Comparison of ENCODE assay signal across 8 mouse cellular contexts in genomic region chr11:98797909-98798308, GRCm38 (mm10). TPM values are rescaled to one million over a fixed set of nuclear protein-coding genes. Genes with fewer than 3 reads are reported as not detected.
DNase-seq lines count a peak whose midpoint lies in the region; ATAC-seq and TF ChIP-seq lines count a peak whose summit lies in the region.

No protein-coding gene starts in this region.

- no peak for TF ChIP-seq CTCF in left cerebral cortex, adult 2 months (IDR thresholded peaks at IDR 0.05)

- 52% methylated on average over 4 of the region's 4 CpGs for WGBS in embryonic facial prominence, embryonic 14.5 days
- 49% methylated on average over 4 of the region's 4 CpGs for WGBS in intestine, embryonic 15.5 days
- 46% methylated on average over 4 of the region's 4 CpGs for WGBS in neural tube, embryonic 13.5 days

- DNase-seq in left cerebral cortex, adult 2 months (ENCODE audit: extremely low spot score in 1 of 2, low spot score in 2 of 2), result no peak
- DNase-seq in left cerebral cortex, postnatal 14 days (ENCODE audit: low spot score in 2 of 2), result no peak
- no peak for DNase-seq in embryonic facial prominence, embryonic 14.5 days (ENCODE audit: low spot score)
- DNase-seq in urinary bladder, postnatal 36 days (ENCODE audit: low spot score in 2 of 2), result no peak
- DNase-seq in thymus, postnatal 10 days (ENCODE audit: low spot score in 2 of 2), result no peak
- no peak for DNase-seq in gastrocnemius, postnatal 4 days (ENCODE audit: low spot score in 2 of 2)

- intact Hi-C loops in left cerebral cortex, adult 2 months (cut with DNase I), result loop anchor here (1.0 to 5.0 kb wide), 2 partner anchors 10 to 39 kb away; partner anchors contain the start of gene Rapgefl1
- intact Hi-C loops in left cerebral cortex, postnatal 14 days (cut with DNase I), result no loop called here

- peak overlapping the region; percentile 88 for H3K4me2 ChIP-seq in embryonic facial prominence, embryonic 14.5 days (ENCODE audit: low read depth, low read length)
- H3K4me2 ChIP-seq in intestine, embryonic 15.5 days (replicated peaks), result peak overlapping the region; percentile 88
- peak overlapping the region; percentile 100 for H3K4me2 ChIP-seq in neural tube, embryonic 13.5 days

- H3K9ac ChIP-seq in embryonic facial prominence, embryonic 14.5 days (ENCODE audit: low read depth, low read length), result peak overlapping the region; percentile 99
- peak overlapping the region; percentile 99 for H3K9ac ChIP-seq in intestine, embryonic 15.5 days
- peak overlapping the region; percentile 100 for H3K9ac ChIP-seq in neural tube, embryonic 13.5 days

- H3K4me1 ChIP-seq in embryonic facial prominence, embryonic 14.5 days (ENCODE audit: control insufficient read depth, insufficient read depth, low read length), result peaks cover 25% of the 10 kb centered on the region
- H3K4me1 ChIP-seq in intestine, embryonic 15.5 days (replicated peaks), result peaks cover 23% of the 10 kb centered on the region
- H3K4me1 ChIP-seq in neural tube, embryonic 13.5 days (replicated peaks), result peaks cover 49% of the 10 kb centered on the region

- ATAC-seq in embryonic facial prominence, embryonic 14.5 days (ENCODE audit: low read depth), result no peak
- no peak for ATAC-seq in intestine, embryonic 15.5 days
- no peak for ATAC-seq in neural tube, embryonic 13.5 days (ENCODE audit: low read depth)

- peaks cover 52% of the 10 kb centered on the region for H3K36me3 ChIP-seq in embryonic facial prominence, embryonic 14.5 days (ENCODE audit: control insufficient read depth, insufficient read depth, low read length)
- H3K36me3 ChIP-seq in intestine, embryonic 15.5 days, result peaks cover 26% of the 10 kb centered on the region
- H3K36me3 ChIP-seq in neural tube, embryonic 13.5 days, result peaks cover 43% of the 10 kb centered on the region

- peak overlapping the region; percentile 79 for H3K4me3 ChIP-seq in left cerebral cortex, adult 2 months
- peak overlapping the region; percentile 99 for H3K4me3 ChIP-seq in embryonic facial prominence, embryonic 14.5 days (ENCODE audit: low read depth, low read length)
- H3K4me3 ChIP-seq in intestine, embryonic 15.5 days (replicated peaks), result peak overlapping the region; percentile 88
- peak overlapping the region; percentile 100 for H3K4me3 ChIP-seq in neural tube, embryonic 13.5 days

- H3K9me3 ChIP-seq in embryonic facial prominence, embryonic 14.5 days (ENCODE audit: control insufficient read depth, low read length), result no peaks in the 10 kb centered on the region
- no peaks in the 10 kb centered on the region for H3K9me3 ChIP-seq in intestine, embryonic 15.5 days
- no peaks in the 10 kb centered on the region for H3K9me3 ChIP-seq in neural tube, embryonic 13.5 days

- H3K27me3 ChIP-seq in embryonic facial prominence, embryonic 14.5 days (replicated peaks; ENCODE audit: control insufficient read depth, insufficient read depth, low read length), result no peaks in the 10 kb centered on the region
- H3K27me3 ChIP-seq in intestine, embryonic 15.5 days (replicated peaks), result no peaks in the 10 kb centered on the region
- no peaks in the 10 kb centered on the region for H3K27me3 ChIP-seq in neural tube, embryonic 13.5 days

- H3K27ac ChIP-seq in left cerebral cortex, adult 2 months, result peak overlapping the region; percentile 3; the same call in 1 of the 2 replicates
- 0 out of 2 replicates have a peak overlapping the region, but pooled peaks have one; percentile 36 for H3K27ac ChIP-seq in embryonic facial prominence, embryonic 14.5 days (replicated peaks; ENCODE audit: low read depth, low read length)
- H3K27ac ChIP-seq in intestine, embryonic 15.5 days, result no peak overlapping the region
- H3K27ac ChIP-seq in neural tube, embryonic 13.5 days (replicated peaks), result peak overlapping the region; percentile 100; the same call in 1 of the 2 replicates

RNA-seq across cellular contexts. Expression of gene Msl1, which starts 2.6 kb away (rescaled TPM):
- 100 to 1,000 TPM; 178 to 192 TPM for total RNA-seq in left cerebral cortex, adult 2 months (2021)
- total RNA-seq in left cerebral cortex, postnatal 14 days (2021), result 100 to 1,000 TPM; 168 to 170 TPM
- 18.1 and 18.5 TPM in 2 replicates for polyA plus RNA-seq in embryonic facial prominence, embryonic 14.5 days (2014; fragmentation: Nextera tagmentation; extraction: Ambion mirVana)
- polyA plus RNA-seq in intestine, embryonic 15.5 days (2015; fragmentation: Nextera tagmentation; extraction: Ambion mirVana), result 18.9 and 19.7 TPM in 2 replicates
- 31.5 and 33.2 TPM in 2 replicates for polyA plus RNA-seq in neural tube, embryonic 13.5 days (2015; fragmentation: Nextera tagmentation; extraction: Ambion mirVana)
- 10 to 100 TPM; 79.3 to 83.9 TPM for total RNA-seq in gastrocnemius, postnatal 4 days (2021)

RNA-seq across cellular contexts. Expression of gene Casc3, which starts 6.8 kb away (rescaled TPM):
- total RNA-seq in left cerebral cortex, adult 2 months (2021), result 10 to 100 TPM; 53.0 to 57.6 TPM
- 10 to 100 TPM; 53.1 to 54.6 TPM for total RNA-seq in left cerebral cortex, postnatal 14 days (2021)
- 32.2 and 34.0 TPM in 2 replicates for polyA plus RNA-seq in embryonic facial prominence, embryonic 14.5 days (2014; fragmentation: Nextera tagmentation; extraction: Ambion mirVana)
- 28.2 and 29.8 TPM in 2 replicates for polyA plus RNA-seq in intestine, embryonic 15.5 days (2015; fragmentation: Nextera tagmentation; extraction: Ambion mirVana)
- 55.1 and 57.7 TPM in 2 replicates for polyA plus RNA-seq in neural tube, embryonic 13.5 days (2015; fragmentation: Nextera tagmentation; extraction: Ambion mirVana)
- 10 to 100 TPM; 28.3 to 31.6 TPM for total RNA-seq in gastrocnemius, postnatal 4 days (2021)

RNA-seq across cellular contexts. Expression of gene Nr1d1, which starts 22.8 kb away (rescaled TPM):
- total RNA-seq in left cerebral cortex, adult 2 months (2021), result 100 to 1,000 TPM in 1 of 2 experiments, 10 to 100 TPM in 1; 91.9 to 153 TPM
- total RNA-seq in left cerebral cortex, postnatal 14 days (2021), result 10 to 100 TPM; 82.0 to 85.4 TPM
- 1.1 and 1.9 TPM in 2 replicates for polyA plus RNA-seq in embryonic facial prominence, embryonic 14.5 days (2014; fragmentation: Nextera tagmentation; extraction: Ambion mirVana)
- 2.6 and 2.7 TPM in 2 replicates for polyA plus RNA-seq in intestine, embryonic 15.5 days (2015; fragmentation: Nextera tagmentation; extraction: Ambion mirVana)
- 3.4 and 3.6 TPM in 2 replicates for polyA plus RNA-seq in neural tube, embryonic 13.5 days (2015; fragmentation: Nextera tagmentation; extraction: Ambion mirVana)
- 10 to 100 TPM; 26.7 to 34.2 TPM for total RNA-seq in gastrocnemius, postnatal 4 days (2021)

RNA-seq across cellular contexts. Expression of gene Rapgefl1, which starts 38.7 kb away (rescaled TPM):
- total RNA-seq in left cerebral cortex, adult 2 months (2021), result 100 to 1,000 TPM; 144 to 153 TPM
- total RNA-seq in left cerebral cortex, postnatal 14 days (2021), result 100 to 1,000 TPM; 141 to 143 TPM
- 5.7 and 6.3 TPM in 2 replicates for polyA plus RNA-seq in embryonic facial prominence, embryonic 14.5 days (2014; fragmentation: Nextera tagmentation; extraction: Ambion mirVana)
- 1.1 and 1.2 TPM in 2 replicates for polyA plus RNA-seq in intestine, embryonic 15.5 days (2015; fragmentation: Nextera tagmentation; extraction: Ambion mirVana)
- polyA plus RNA-seq in neural tube, embryonic 13.5 days (2015; fragmentation: Nextera tagmentation; extraction: Ambion mirVana), result 5.6 and 6.7 TPM in 2 replicates
- total RNA-seq in gastrocnemius, postnatal 4 days (2021), result 1 to 10 TPM; 3.4 to 4.3 TPM

RNA-seq across cellular contexts. Expression of gene Thra, which starts 57.5 kb away (rescaled TPM):
- 100 to 1,000 TPM; 730 to 768 TPM for total RNA-seq in left cerebral cortex, adult 2 months (2021)
- 1,000 to 10,000 TPM in 1 of 2 experiments, 100 to 1,000 TPM in 1; 962 to 1,004 TPM for total RNA-seq in left cerebral cortex, postnatal 14 days (2021)
- polyA plus RNA-seq in embryonic facial prominence, embryonic 14.5 days (2014; fragmentation: Nextera tagmentation; extraction: Ambion mirVana), result 57.7 and 62.2 TPM in 2 replicates
- 42.7 and 45.5 TPM in 2 replicates for polyA plus RNA-seq in intestine, embryonic 15.5 days (2015; fragmentation: Nextera tagmentation; extraction: Ambion mirVana)
- polyA plus RNA-seq in neural tube, embryonic 13.5 days (2015; fragmentation: Nextera tagmentation; extraction: Ambion mirVana), result 89.5 and 94.4 TPM in 2 replicates
- 100 to 1,000 TPM; 225 TPM for total RNA-seq in gastrocnemius, postnatal 4 days (2021)
